ENCODE assay signal across 25 mouse cellular contexts in the genomic region with DNA sequence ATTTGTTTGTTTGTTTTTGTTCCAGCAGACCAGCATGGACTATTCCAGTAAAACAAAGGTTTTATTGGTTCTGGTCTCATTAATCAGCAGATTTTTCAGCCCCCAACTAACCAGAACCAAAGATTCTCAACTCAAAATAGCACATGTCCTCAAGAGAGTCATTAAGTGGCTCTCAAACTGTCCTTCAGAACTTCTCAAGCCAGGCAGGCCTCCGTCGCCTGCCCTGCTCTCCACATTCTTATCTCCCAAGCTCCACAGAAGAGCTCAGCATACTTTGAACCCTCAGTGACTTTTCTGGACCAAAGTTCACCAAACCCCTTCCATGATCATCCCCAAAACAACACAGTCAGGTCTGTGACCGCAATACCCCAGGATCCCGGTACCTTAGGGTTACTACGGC. TPM values are rescaled to one million over a fixed set of nuclear protein-coding genes. Genes with fewer than 3 reads are reported as not detected.
DNase-seq lines count a peak whose midpoint lies in the region; ATAC-seq and TF ChIP-seq lines count a peak whose summit lies in the region.
"Had no signal": no experiment of that assay in that cellular context is flagged by ENCODE, and none has a peak within 500 bp of the region (broad histone marks: within the 10 kb centered on the region; RNA-seq: fewer than 3 reads in every experiment).

No protein-coding gene starts in this region.

- H3K27ac ChIP-seq in gastrocnemius, adult 2 months = peak overlapping the region; percentile 35; the same call in 1 of the 2 replicates
- no peak overlapping the region for H3K27ac ChIP-seq in kidney, embryonic 14.5 days (ENCODE audit: low read depth, low read length)
- H3K27ac ChIP-seq in liver, embryonic 13.5 days = peak overlapping the region; percentile 95
- H3K27ac ChIP-seq: limb, embryonic 10.5 days; midbrain, embryonic 13.5 days; neural tube, embryonic 13.5 days; stomach, postnatal 0 days had no signal

- 77% methylated on average over 5 of the region's 5 CpGs for WGBS in kidney, embryonic 14.5 days
- WGBS in liver, embryonic 13.5 days (ENCODE audit: insufficient replicate concordance) = 71% methylated on average over 5 of the region's 5 CpGs

- TF ChIP-seq CTCF in gastrocnemius, adult 2 months (IDR thresholded peaks at IDR 0.05) = no peak

- no peak overlapping the region for H3K4me2 ChIP-seq in kidney, embryonic 14.5 days (replicated peaks; ENCODE audit: low read depth, low read length)
- H3K4me2 ChIP-seq in liver, embryonic 13.5 days = no peak overlapping the region
- H3K4me2 ChIP-seq: limb, embryonic 15.5 days; midbrain, embryonic 13.5 days; neural tube, embryonic 13.5 days had no signal

- DNase-seq in gastrocnemius, adult 2 months = no peak
- DNase-seq in gastrocnemius, adult 8-10 months (ENCODE audit: low spot score in 2 of 2) = no peak
- peak; percentile 23 for DNase-seq in kidney, adult 9 months
- DNase-seq in liver, embryonic 13.5 days = no peak
- no peak for DNase-seq in liver
- DNase-seq in lung, postnatal 25 days (ENCODE audit: low spot score) = peak; percentile 19
- no peak for DNase-seq in lung, postnatal 4 days
- DNase-seq: adrenal gland, adult 8-10 months; cerebellum, adult 2 months; cerebellum, postnatal 14 days; gastrocnemius, postnatal 10 days; heart, postnatal 14 days; right cerebral cortex, postnatal 4 days; thymus, adult 18-20 months; thymus, postnatal 25 days had no signal

- H3K36me3 ChIP-seq in kidney, embryonic 14.5 days (ENCODE audit: control insufficient read depth, insufficient read depth, low read length) = no peaks in the 10 kb centered on the region
- no peaks in the 10 kb centered on the region for H3K36me3 ChIP-seq in liver, embryonic 13.5 days
- H3K36me3 ChIP-seq: limb, embryonic 10.5 days; limb, embryonic 15.5 days; midbrain, embryonic 13.5 days; neural tube, embryonic 13.5 days had no signal

- no peak overlapping the region for H3K9ac ChIP-seq in kidney, embryonic 14.5 days (ENCODE audit: low read depth, low read length)
- no peak overlapping the region for H3K9ac ChIP-seq in liver, embryonic 13.5 days
- H3K9ac ChIP-seq: limb, embryonic 15.5 days; midbrain, embryonic 13.5 days; neural tube, embryonic 13.5 days had no signal

- intact Hi-C loops in gastrocnemius, adult 2 months (cut with DNase I) = no loop called here

- ATAC-seq in kidney, embryonic 14.5 days (ENCODE audit: low FRiP score, low TSS enrichment) = no peak
- no peak for ATAC-seq in liver, embryonic 13.5 days (ENCODE audit: low read depth)
- ATAC-seq: forebrain, embryonic 16.5 days; hindbrain, embryonic 16.5 days; midbrain, embryonic 13.5 days had no signal

- no peaks in the 10 kb centered on the region for H3K9me3 ChIP-seq in kidney, embryonic 14.5 days (ENCODE audit: control insufficient read depth, low read length)
- H3K9me3 ChIP-seq in liver, embryonic 13.5 days (replicated peaks) = no peaks in the 10 kb centered on the region
- H3K9me3 ChIP-seq: limb, embryonic 10.5 days; limb, embryonic 15.5 days; midbrain, embryonic 13.5 days; neural tube, embryonic 13.5 days had no signal

- H3K4me1 ChIP-seq in kidney, embryonic 14.5 days (ENCODE audit: control insufficient read depth, insufficient read depth, low read length) = peaks cover 36% of the 10 kb centered on the region
- peaks cover 96% of the 10 kb centered on the region for H3K4me1 ChIP-seq in liver, embryonic 13.5 days (replicated peaks)
- H3K4me1 ChIP-seq: midbrain, embryonic 13.5 days had no signal

- H3K27me3 ChIP-seq in kidney, embryonic 14.5 days (ENCODE audit: control insufficient read depth, insufficient read depth, low read length) = no peaks in the 10 kb centered on the region
- H3K27me3 ChIP-seq in liver, embryonic 13.5 days = no peaks in the 10 kb centered on the region
- H3K27me3 ChIP-seq: limb, embryonic 15.5 days; midbrain, embryonic 13.5 days; neural tube, embryonic 13.5 days had no signal

- no peak overlapping the region for H3K4me3 ChIP-seq in gastrocnemius, adult 2 months
- no peak overlapping the region for H3K4me3 ChIP-seq in kidney, embryonic 14.5 days (ENCODE audit: low read length)
- H3K4me3 ChIP-seq in liver, embryonic 13.5 days (replicated peaks) = no peak overlapping the region
- H3K4me3 ChIP-seq: erythroblast, embryonic 14.5 days; limb, embryonic 10.5 days; limb, embryonic 15.5 days; midbrain, embryonic 13.5 days; neural tube, embryonic 13.5 days had no signal

RNA-seq across cellular contexts. Expression of a gene that starts 45.5 kb away (rescaled TPM):
- 10 to 100 TPM; 21.9 to 25.2 TPM for total RNA-seq in gastrocnemius, adult 2 months (2021)
- total RNA-seq in gastrocnemius, adult 8-10 months (2022) = 10 to 100 TPM; 22.7 to 29.5 (median 23.8) TPM
- polyA plus RNA-seq in kidney, embryonic 14.5 days (2014; fragmentation: Nextera tagmentation; extraction: Ambion mirVana) = 96.3 and 112 TPM in 2 replicates
- 29.7 and 30.2 TPM in 2 replicates for polyA plus RNA-seq in liver, embryonic 13.5 days (2015; fragmentation: Nextera tagmentation; extraction: Ambion mirVana)

RNA-seq across cellular contexts. Expression of a gene that starts 47.1 kb away (rescaled TPM):
- 1 to 10 TPM; 3.8 to 6.0 TPM for total RNA-seq in gastrocnemius, adult 2 months (2021)
- total RNA-seq in gastrocnemius, adult 8-10 months (2022) = 1 to 10 TPM; 2.2 to 5.9 (median 3.7) TPM
- polyA plus RNA-seq in kidney, embryonic 14.5 days (2014; fragmentation: Nextera tagmentation; extraction: Ambion mirVana) = 78.6 and 140 TPM in 2 replicates
- polyA plus RNA-seq in liver, embryonic 13.5 days (2015; fragmentation: Nextera tagmentation; extraction: Ambion mirVana) = 29.7 and 36.3 TPM in 2 replicates
- total RNA-seq: megakaryocyte-erythroid progenitor cell, adult 5-6 weeks had no signal

Comparison
In these comparisons a context has a peak if more than half of its experiments do, and no peak if none do; other contexts are left out.
1. DNase-seq: peak in kidney, adult 9 months (single experiment) and lung, postnatal 25 days (single experiment); none in gastrocnemius, adult 2 months (single experiment), gastrocnemius, adult 8-10 months (0 of 2), liver, embryonic 13.5 days (single experiment), liver (single experiment) and lung, postnatal 4 days (0 of 2).